Mouse (Mus musculus): ENCODE results near the gene Otulin. TPM values are rescaled to one million over a fixed set of nuclear protein-coding genes. Genes with fewer than 3 reads are reported as not detected.

The Otulin gene
- polyA plus RNA-seq, 1 experiment, result 43.1 TPM

DNA sequence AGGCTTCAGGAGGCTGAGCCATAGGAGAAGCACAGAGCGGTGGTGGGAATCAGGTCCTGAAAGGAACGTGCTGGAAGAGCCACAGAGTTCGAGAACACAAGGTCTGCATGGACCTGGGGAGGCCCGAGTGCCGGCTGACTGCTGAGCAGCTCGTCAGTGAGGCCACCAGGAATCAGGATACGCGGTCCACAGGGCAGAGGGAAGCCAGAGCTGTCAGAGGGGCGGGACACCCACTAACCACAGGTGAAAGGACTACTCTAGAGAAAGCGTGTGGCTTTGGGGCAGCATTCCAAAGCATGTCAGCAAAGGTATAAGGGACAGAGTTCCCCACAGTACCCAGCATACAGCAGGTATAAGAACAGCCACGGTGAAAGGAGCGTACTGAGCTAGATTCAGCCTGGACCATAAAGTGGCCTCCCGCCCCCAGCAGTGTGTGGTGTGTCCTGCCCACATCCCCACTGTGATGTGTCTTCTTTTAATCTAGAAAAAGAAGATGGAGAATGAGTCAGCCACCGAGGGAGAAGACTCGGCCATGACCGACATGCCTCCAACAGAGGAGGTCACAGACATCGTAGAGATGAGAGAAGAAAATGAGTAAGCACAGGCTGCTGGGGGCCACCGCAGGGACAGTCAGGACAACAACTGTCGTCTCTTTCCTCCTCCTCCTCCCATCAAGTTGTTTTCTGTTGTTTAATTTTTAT lies 37.7 kb downstream of the Otulin start:
- no peak for TF ChIP-seq POLR2A (IDR thresholded peaks at IDR 0.05; ENCODE audit: control insufficient read depth, extremely low read depth, insufficient read depth, low read length, poor library complexity)
- TF ChIP-seq CTCF (IDR thresholded peaks at IDR 0.05; ENCODE audit: borderline replicate concordance, control insufficient read depth, extremely low read depth, insufficient read depth, low read length, poor library complexity), result no peak
- Histone ChIP-seq H3K4me3 (ENCODE audit: control insufficient read depth, insufficient read depth, low read length) (no peak overlapping the region), H3K4me1 (replicated peaks; ENCODE audit: control insufficient read depth, insufficient read depth, low read length) (peaks cover 21% of the 10 kb centered on the region), H3K36me3 (ENCODE audit: control insufficient read depth, insufficient read depth, low read length) (peaks cover 5% of the 10 kb centered on the region; the same call in 1 of the 2 replicates), H3K27me3 (ENCODE audit: control insufficient read depth, insufficient read depth, low read length) (no peaks in the 10 kb centered on the region), H3K27ac (ENCODE audit: control insufficient read depth, insufficient read depth, low read length) (no peak overlapping the region)
- DNase-seq, result no peak
- WGBS, result 94% methylated on average over 19 of the region's 19 CpGs

DNA sequence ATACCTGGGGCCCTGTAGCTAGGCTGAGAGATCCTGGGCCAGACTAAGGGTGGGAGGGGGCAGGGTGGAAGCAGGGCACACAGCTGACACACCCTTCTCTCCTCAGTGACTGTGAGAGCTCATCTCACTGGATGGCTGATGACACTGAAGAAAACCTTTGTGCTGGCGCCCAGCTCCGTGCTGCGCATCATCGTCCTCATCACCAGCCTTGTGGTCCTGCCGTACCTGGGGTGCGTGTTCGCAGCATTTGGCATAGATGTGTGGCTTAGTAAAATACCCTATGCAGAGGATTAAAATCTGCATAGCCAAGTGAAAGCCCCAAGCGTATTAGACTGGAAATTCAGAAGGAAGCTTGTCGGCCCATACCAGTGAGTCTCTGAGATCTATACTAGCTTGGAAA lies 39.7 kb downstream of the Otulin start:
- Histone ChIP-seq H3K4me3 (ENCODE audit: control insufficient read depth, insufficient read depth, low read length) (no peak overlapping the region), H3K27ac (ENCODE audit: control insufficient read depth, insufficient read depth, low read length) (no peak overlapping the region), H3K36me3 (ENCODE audit: control insufficient read depth, insufficient read depth, low read length) (peaks cover 5% of the 10 kb centered on the region; the same call in 1 of the 2 replicates), H3K4me1 (replicated peaks; ENCODE audit: control insufficient read depth, insufficient read depth, low read length) (peaks cover 8% of the 10 kb centered on the region), H3K27me3 (ENCODE audit: control insufficient read depth, insufficient read depth, low read length) (no peaks in the 10 kb centered on the region)
- TF ChIP-seq POLR2A (IDR thresholded peaks at IDR 0.05; ENCODE audit: control insufficient read depth, extremely low read depth, insufficient read depth, low read length, poor library complexity) (no peak), CTCF (IDR thresholded peaks at IDR 0.05; ENCODE audit: borderline replicate concordance, control insufficient read depth, extremely low read depth, insufficient read depth, low read length, poor library complexity) (no peak)
- WGBS, result 97% methylated on average over 9 of the region's 9 CpGs
- no peak for DNase-seq

DNA sequence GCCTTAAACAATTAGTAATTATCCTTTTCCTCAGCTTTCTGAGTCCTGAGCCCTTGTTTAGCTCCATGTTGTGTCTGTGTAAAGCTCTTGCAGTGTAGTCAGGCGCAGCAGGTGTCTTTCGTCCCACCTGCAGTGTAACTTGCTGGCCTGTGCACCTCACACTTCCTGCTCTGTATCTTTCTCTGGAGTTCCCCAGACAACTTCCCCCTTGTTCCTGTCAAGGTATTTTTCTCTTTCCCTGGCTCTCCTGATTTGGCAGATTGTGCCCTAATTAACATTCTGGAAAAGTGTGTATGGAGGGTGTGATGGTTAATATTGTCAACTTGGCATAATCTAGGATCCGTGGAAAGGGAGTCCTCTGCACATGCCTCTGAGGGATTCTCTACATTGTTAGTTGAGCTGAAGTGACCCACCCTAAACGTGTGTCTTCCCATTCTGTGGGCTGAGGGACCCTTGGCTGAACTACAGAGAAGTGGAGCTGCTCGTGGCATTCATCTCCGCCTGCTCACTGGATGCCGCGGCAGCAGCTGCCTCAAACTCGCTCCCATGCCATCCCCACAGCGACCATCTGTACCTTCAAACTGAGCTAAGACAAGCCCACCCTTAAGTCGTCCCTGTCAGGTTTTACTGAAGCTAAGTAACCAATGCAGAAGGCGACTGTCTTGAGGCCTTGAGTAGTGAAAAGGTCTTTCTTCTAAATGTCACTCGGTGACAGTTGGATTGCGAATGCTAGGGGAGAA lies 42.2 kb downstream of the Otulin start:
- 77% methylated on average over 14 of the region's 14 CpGs for WGBS
- Histone ChIP-seq H3K4me1 (replicated peaks; ENCODE audit: control insufficient read depth, insufficient read depth, low read length) (peaks cover 3% of the 10 kb centered on the region; the same call in 1 of the 2 replicates), H3K36me3 (ENCODE audit: control insufficient read depth, insufficient read depth, low read length) (no peaks in the 10 kb centered on the region), H3K4me3 (ENCODE audit: control insufficient read depth, insufficient read depth, low read length) (no peak overlapping the region), H3K27ac (ENCODE audit: control insufficient read depth, insufficient read depth, low read length) (no peak overlapping the region), H3K27me3 (ENCODE audit: control insufficient read depth, insufficient read depth, low read length) (no peaks in the 10 kb centered on the region)
- DNase-seq, result no peak
- TF ChIP-seq CTCF (IDR thresholded peaks at IDR 0.05; ENCODE audit: borderline replicate concordance, control insufficient read depth, extremely low read depth, insufficient read depth, low read length, poor library complexity) (no peak), POLR2A (IDR thresholded peaks at IDR 0.05; ENCODE audit: control insufficient read depth, extremely low read depth, insufficient read depth, low read length, poor library complexity) (no peak)

DNA sequence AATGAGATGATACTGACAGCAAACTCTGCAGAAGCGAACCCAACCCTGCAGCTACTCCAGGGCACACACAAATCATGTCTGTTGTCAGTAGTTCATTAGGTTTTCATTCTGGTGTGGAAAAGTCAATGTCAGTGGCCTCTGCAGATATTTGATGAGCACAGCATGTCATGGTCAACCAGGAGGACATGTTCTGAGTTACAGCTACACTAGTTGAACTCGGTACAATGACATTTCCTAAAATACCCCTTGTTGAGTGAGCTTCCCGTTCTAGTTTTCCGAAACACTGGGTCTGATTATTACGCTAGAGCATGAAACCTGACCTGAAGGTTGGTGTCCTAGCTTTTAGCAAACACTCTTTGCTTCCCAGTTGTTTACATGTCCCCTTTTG lies 44.4 kb downstream of the Otulin start:
- H3K27ac ChIP-seq (ENCODE audit: control insufficient read depth, insufficient read depth, low read length), result no peak overlapping the region
- no peak for TF ChIP-seq POLR2A (IDR thresholded peaks at IDR 0.05; ENCODE audit: control insufficient read depth, extremely low read depth, insufficient read depth, low read length, poor library complexity)
- TF ChIP-seq CTCF (IDR thresholded peaks at IDR 0.05; ENCODE audit: borderline replicate concordance, control insufficient read depth, extremely low read depth, insufficient read depth, low read length, poor library complexity), result no peak
- 96% methylated on average over 5 of the region's 5 CpGs for WGBS
- H3K36me3 ChIP-seq (ENCODE audit: control insufficient read depth, insufficient read depth, low read length), result no peaks in the 10 kb centered on the region
- no peak for DNase-seq
- no peaks in the 10 kb centered on the region for H3K27me3 ChIP-seq (ENCODE audit: control insufficient read depth, insufficient read depth, low read length)
- H3K4me3 ChIP-seq (ENCODE audit: control insufficient read depth, insufficient read depth, low read length), result no peak overlapping the region
- peaks cover 3% of the 10 kb centered on the region; the same call in 1 of the 2 replicates for H3K4me1 ChIP-seq (replicated peaks; ENCODE audit: control insufficient read depth, insufficient read depth, low read length)

DNA sequence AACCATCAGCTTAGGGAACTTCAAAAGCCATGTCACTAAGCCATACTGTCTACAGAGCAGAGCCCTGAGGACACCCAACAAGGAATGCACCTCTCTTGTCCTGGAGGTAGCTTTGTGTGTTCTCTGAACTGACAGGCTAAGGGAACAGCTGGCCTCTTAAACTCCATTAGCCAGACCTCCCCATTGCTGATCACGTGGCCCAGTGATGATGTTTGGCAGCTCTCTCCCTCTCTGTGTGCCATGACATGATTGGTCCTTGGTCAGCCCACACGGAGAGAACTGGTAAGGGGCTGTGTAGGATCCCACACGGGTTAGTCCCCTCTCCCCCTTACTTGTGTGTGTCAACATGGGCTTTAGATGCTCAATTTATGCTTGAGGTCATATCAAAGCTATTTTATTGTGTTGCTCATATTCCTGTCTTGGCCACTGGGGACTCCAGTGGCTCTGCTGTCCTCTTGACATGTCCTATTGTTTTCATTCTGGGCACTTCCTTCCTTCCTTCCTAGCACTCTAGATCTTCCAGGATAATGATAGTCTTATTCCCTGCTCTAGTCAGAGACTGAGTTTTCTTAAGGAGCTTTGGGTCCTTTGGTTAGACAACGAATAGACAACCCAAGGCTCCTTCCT lies 44.9 kb downstream of the Otulin start:
- no peaks in the 10 kb centered on the region for H3K36me3 ChIP-seq (ENCODE audit: control insufficient read depth, insufficient read depth, low read length)
- no peak for TF ChIP-seq CTCF (IDR thresholded peaks at IDR 0.05; ENCODE audit: borderline replicate concordance, control insufficient read depth, extremely low read depth, insufficient read depth, low read length, poor library complexity)
- TF ChIP-seq POLR2A (IDR thresholded peaks at IDR 0.05; ENCODE audit: control insufficient read depth, extremely low read depth, insufficient read depth, low read length, poor library complexity), result no peak
- peaks cover 3% of the 10 kb centered on the region; the same call in 1 of the 2 replicates for H3K4me1 ChIP-seq (replicated peaks; ENCODE audit: control insufficient read depth, insufficient read depth, low read length)
- H3K27ac ChIP-seq (ENCODE audit: control insufficient read depth, insufficient read depth, low read length), result no peak overlapping the region
- no peaks in the 10 kb centered on the region for H3K27me3 ChIP-seq (ENCODE audit: control insufficient read depth, insufficient read depth, low read length)
- no peak for DNase-seq
- 89% methylated on average over 4 of the region's 4 CpGs for WGBS
- no peak overlapping the region for H3K4me3 ChIP-seq (ENCODE audit: control insufficient read depth, insufficient read depth, low read length)

DNA sequence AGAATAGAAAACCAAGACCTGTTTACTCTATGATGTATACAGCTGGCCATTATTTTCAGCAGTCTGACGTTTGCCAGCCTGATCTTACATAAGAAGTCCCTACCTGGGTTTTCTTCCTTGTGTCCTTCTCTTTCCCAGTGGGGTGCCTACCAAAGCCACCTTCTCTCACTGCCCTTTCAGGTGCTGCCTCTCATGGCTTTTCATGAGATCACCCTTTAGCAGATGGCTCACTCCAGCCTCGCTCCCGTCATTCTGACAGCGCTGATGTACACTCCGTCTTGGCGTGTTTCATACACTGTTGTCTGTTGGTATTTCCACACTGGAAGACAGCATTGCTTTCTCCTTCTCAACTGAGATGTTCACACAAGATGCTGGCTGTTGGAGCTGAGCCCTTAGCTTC lies 46.9 kb downstream of the Otulin start:
- Histone ChIP-seq H3K27me3 (ENCODE audit: control insufficient read depth, insufficient read depth, low read length) (no peaks in the 10 kb centered on the region), H3K4me1 (replicated peaks; ENCODE audit: control insufficient read depth, insufficient read depth, low read length) (peaks cover 6% of the 10 kb centered on the region; the same call in 1 of the 2 replicates), H3K4me3 (ENCODE audit: control insufficient read depth, insufficient read depth, low read length) (no peak overlapping the region), H3K36me3 (ENCODE audit: control insufficient read depth, insufficient read depth, low read length) (no peaks in the 10 kb centered on the region), H3K27ac (ENCODE audit: control insufficient read depth, insufficient read depth, low read length) (no peak overlapping the region)
- no peak for DNase-seq
- WGBS, result 98% methylated on average over 6 of the region's 6 CpGs
- TF ChIP-seq CTCF (IDR thresholded peaks at IDR 0.05; ENCODE audit: borderline replicate concordance, control insufficient read depth, extremely low read depth, insufficient read depth, low read length, poor library complexity) (no peak), POLR2A (IDR thresholded peaks at IDR 0.05; ENCODE audit: control insufficient read depth, extremely low read depth, insufficient read depth, low read length, poor library complexity) (no peak)
